Mouse (Mus musculus) c-Kit-positive CD71-negative TER-119-negative erythroid progenitor cells, embryonic 14.5 days (primary cell): Measurements from ENCODE around the gene Lrrc23.

Experiments used
- DNase-seq: peaks from one replicate; pipeline ENCODE4 v3.0.0-alpha.2; 2013; ENCODE audit warnings: low read depth

Gene Lrrc23

DNA sequence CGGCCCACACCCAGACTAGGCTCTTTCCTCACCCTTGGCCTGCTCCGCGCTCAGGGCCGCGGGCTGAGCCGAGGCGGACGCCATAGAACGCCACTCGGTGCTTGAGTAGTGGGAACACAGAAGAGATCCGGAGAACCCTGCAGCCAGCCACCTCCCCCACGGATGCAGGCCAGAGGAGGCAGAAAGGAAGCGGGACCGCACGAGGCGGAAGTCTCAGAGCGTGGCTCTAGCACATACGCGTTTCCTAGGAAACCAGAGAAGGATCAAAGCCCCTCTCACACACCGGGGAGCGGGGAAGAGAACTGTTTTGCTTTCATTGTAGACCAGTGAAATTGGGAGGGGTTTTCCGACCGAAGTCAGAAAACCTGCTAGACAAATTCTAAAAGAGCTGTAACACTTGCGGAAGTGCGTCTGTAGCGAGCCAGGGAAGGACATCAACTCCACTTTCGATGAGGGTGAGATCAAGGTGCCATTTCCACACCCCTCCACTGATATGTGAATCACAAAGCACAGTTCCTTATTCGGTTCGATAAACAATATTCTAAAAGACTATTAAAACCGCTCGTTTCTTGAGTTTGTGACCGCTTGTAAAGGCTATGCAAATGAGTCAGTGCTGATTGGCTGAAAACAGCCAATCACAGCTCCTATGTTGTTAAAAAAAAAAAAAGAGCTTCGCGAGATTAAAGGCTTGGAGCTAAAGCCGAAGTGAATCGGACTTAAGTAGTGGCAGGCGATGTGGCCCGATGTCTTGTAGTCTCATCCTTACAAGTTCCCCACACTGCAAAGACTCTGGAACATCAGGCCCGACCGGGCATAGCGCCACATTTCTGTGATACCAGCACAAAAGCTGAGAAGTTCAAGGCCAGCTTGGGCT, 38.4 kb downstream of the Lrrc23 start, which contains the start of gene Grcc10:
Gene Grcc10 (minus strand): TSS at position 487 of the 874 bp plus-strand sequence.
- peak; percentile 93 for DNase-seq

- no peak for DNase-seq
Observed at GRCm38 (mm10) chr6:124740211-124740887, 39.2 kb downstream of the Lrrc23 start.

GRCm38 (mm10) chr6:124739231-124739796, 40.2 kb downstream of the Lrrc23 start:
- no peak for DNase-seq

GRCm38 (mm10) chr6:124738511-124739023, 41.0 kb downstream of the Lrrc23 start, which contains the start of gene Ptpn6:
TSS of gene Ptpn6 (minus strand) at chr6:124738714.
- no peak for DNase-seq

DNA sequence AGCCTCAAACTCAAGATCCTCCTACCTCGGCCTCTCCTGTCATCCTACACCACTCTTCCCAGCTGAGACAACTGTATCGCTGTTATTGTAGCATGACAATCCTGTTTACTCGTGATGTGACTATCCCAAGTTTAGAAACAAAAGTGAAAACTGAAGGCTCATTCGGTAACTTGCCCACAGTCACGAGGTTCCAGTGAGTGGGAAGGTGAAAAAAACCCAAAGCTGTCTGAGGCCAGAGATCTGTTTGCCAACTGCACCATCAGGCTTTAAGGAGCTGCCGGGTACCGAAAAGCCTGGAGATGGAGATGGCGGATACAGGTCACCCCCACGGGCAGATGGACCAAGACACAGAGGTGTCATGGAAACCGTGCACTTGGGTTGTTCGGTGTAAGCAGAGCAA, 42.5 kb downstream of the Lrrc23 start:
- no peak for DNase-seq

- DNase-seq, result no peak
Observed at GRCm38 (mm10) chr6:124734417-124734816, 45.1 kb downstream of the Lrrc23 start.

- DNase-seq, result no peak
Observed at GRCm38 (mm10) chr6:124732476-124733370, 46.8 kb downstream of the Lrrc23 start.

DNA sequence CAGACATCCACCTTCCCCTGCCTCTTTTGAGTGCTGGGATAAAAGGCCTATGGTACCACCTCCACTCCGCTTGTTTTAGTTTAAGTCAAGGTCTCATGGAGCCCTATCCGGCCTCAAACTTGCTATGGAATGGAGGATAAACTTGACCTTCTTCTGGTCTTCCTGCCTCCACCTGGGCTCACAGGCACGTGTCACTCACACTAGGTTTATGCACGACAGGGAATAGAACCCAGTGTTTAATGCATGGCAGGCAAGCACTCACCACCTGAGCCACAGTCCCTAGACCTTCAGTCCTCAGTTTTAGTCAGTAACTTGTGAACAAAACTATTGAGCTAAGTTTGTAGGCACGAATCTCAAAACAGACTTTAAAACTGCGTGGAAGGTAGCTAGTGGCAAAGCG, 48.5 kb downstream of the Lrrc23 start:
- no peak for DNase-seq

DNA sequence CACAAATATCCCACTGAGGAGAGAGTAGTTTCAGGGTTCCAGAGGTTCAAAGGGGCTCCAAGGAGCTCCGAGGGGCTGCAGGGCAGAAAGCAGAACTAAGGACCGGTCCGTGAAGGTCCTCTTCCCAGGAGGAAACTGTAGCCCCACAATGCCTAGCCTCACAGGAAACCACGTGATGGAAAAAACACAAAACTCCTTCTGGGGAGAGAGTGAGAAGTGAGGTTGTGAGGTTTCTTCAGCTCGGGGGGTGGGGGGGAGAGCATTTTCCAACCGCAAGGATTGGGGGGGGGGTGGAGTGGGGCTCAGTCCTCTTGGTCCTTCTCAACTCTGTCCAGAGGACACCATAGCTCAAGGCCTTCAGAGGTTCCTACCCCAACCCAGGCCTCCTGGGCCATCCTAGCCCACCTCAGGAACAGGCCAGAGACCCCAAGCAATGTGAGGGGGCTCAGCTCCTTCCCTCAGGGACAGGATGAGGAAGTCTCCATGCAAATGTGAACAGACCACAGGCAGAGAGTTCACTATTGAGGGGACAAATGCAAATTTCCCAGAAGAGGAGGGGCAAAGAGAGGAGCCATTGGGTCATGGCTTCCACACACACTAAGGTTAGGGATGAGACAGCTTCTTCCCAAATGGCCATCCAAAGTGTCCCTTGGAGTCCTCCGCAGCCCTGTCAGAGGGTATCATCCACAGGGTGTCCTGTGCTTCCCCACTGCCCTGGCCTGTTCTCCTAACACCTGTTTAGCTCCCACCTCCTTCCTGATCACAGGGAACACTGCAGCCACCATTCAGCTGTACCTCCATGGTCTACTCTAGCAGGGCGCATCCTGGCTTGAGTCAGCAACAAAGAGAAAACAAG, 49.4 kb downstream of the Lrrc23 start:
- peak; percentile 69 for DNase-seq

DNA sequence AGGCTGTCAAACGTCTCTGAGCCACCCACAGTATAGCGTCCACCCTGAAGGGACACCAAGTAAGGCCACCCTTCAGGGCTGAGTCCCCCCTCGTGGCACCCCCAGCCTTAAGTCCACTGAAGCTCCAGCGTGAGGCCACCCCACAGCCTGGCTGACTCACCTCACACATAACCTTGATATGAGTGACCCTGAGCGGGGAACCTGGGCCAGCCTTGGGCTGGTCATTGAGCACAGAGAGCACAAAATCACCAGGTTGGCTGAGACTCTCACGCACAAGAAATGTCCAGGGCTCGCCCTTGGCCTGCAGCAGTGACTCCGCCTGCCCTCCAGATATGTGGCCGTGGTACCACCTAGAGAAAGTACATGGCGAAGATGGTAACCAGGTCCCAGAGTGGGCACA, 50.9 kb downstream of the Lrrc23 start:
- no peak for DNase-seq

GRCm38 (mm10) chr6:124724472-124724871, 55.1 kb downstream of the Lrrc23 start:
- no peak for DNase-seq

DNA sequence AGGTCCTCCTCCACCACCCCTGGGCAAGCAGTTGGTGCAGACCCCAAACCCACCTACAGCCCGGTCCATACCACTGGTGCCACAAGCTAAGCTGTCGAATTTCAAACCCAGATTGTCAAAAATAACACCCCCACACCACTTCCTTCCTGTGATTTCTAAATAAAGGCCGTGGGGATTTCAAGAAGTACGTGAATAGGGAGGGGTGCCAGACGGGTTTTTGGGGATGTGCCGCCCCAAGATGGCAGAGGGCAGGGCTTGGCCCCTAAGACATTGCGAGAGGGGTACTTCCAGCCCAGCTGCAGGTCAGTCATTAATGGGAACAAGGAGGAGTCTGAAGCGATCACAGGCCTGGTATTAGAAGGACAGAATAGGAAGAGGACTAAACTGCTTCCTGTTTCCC, 56.0 kb downstream of the Lrrc23 start:
- no peak for DNase-seq

DNA sequence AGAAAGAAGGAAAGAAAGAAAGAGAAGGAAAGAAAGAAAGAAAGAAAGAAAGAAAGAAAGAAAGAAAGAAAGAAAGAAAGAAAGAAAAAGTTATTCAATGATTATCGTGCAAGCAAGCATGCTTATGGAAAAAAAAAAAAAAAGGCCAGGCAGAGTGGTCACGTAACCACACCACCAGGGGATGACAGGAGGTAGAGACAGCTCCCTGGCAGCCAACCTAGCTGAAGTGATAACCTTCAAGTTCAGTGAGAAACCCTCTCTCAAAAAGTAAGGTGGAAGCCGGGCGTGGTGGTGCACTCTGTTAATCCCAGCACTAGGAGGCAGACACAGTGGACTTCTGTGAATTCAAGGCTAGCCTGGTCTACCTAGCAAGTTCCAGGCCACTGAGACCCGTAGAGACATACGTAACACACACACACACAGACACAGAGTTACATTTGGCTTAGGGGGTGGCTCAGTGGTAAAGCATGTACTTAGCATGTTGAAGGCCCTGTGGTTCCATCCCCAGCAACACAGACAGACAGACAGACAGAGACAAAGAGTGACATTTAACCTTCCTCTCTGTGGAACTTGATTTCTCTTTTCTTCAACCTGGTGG, 56.6 kb downstream of the Lrrc23 start:
- DNase-seq, result no peak

- no peak for DNase-seq
Observed at GRCm38 (mm10) chr6:124720904-124721303, 58.6 kb downstream of the Lrrc23 start.
